Mouse (Mus musculus) heart, embryonic 11.5 days (tissue): ENCODE measurements at regions not wholly inside any gene's neighbourhood (a gene's known extent, or its start where the extent isn't known, plus 50 kb on each side); places are given as distances from the start of the nearest gene placed in this dataset.

ENCODE experiments used
- ATAC-seq: fragments of 200-750 bp; cut with Nextera tagmentation; replicated peaks from 2 replicates; pipeline ENCODE4 v1.8.0; 2017; ENCODE audit warnings: moderate library complexity; ENCODE audit not compliant: insufficient number of reproducible peaks, low FRiP score, low TSS enrichment
- H3K27ac ChIP-seq: fragments of 300-500 bp; sonication (generic); 2 replicates; pipeline ENCODE4 v1.5.1; 2014; ENCODE audit warnings: mild to moderate bottlenecking, low read depth, low read length
- H3K27me3 ChIP-seq: fragments of 300-500 bp; sonication (generic); 2 replicates; pipeline ENCODE4 v1.6.1; 2014; ENCODE audit warnings: mild to moderate bottlenecking, low read length, mixed read lengths; ENCODE audit not compliant: control insufficient read depth, insufficient read depth
- H3K36me3 ChIP-seq: fragments of 300-500 bp; sonication (generic); 2 replicates; pipeline ENCODE4 v1.6.1; 2014; ENCODE audit warnings: mild to moderate bottlenecking, low read length, moderate library complexity, mixed read lengths; ENCODE audit not compliant: control insufficient read depth, insufficient read depth
- H3K4me1 ChIP-seq: fragments of 300-500 bp; sonication (generic); 2 replicates; pipeline ENCODE4 v1.6.1; 2014; ENCODE audit warnings: low read length; ENCODE audit not compliant: control insufficient read depth, insufficient read depth
- H3K4me2 ChIP-seq: fragments of 300-500 bp; sonication (generic); 2 replicates; pipeline ENCODE4 v1.6.1; 2014; ENCODE audit warnings: mild to moderate bottlenecking, moderate library complexity
- H3K4me3 ChIP-seq: fragments of 300-500 bp; sonication (generic); 2 replicates; pipeline ENCODE4 v1.5.1; 2014; ENCODE audit warnings: low read depth, low read length
- H3K9ac ChIP-seq: fragments of 300-500 bp; sonication (generic); 2 replicates; pipeline ENCODE4 v1.6.1; 2014; ENCODE audit warnings: mild to moderate bottlenecking, low read depth, low read length, moderate library complexity
- H3K9me3 ChIP-seq: fragments of 300-500 bp; sonication (generic); replicated peaks from 2 replicates; pipeline ENCODE4 v1.6.1; 2016; ENCODE audit warnings: low read length; ENCODE audit not compliant: control insufficient read depth
- whole genome bisulfite sequencing: fragments of 180-500 bp; shearing (Covaris S2); extraction: QIAGEN DNeasy Blood & Tissue Kit; methylation state at CpG from one replicate; pipeline ENCODE4 v1.1.7; 2014; ENCODE audit not compliant: insufficient replicate concordance; 5-methylcytosine and 5-hydroxymethylcytosine counted together

GRCm38 (mm10) chr7:136443436-136443835 lies 451.0 kb upstream of the Mgmt start:
- Histone ChIP-seq H3K4me2 (no peak overlapping the region), H3K9ac (no peak overlapping the region), H3K27me3 (no peaks in the 10 kb centered on the region), H3K9me3 (no peaks in the 10 kb centered on the region), H3K4me3 (no peak overlapping the region), H3K4me1 (no peaks in the 10 kb centered on the region), H3K27ac (no peak overlapping the region), H3K36me3 (no peaks in the 10 kb centered on the region)
- ATAC-seq = no peak
- WGBS = 69% methylated on average over 2 of the region's 2 CpGs

- no peak overlapping the region for H3K9ac ChIP-seq
- WGBS = 75% methylated on average over 6 of the region's 6 CpGs
- H3K4me2 ChIP-seq = no peak overlapping the region
- no peak for ATAC-seq
- no peak overlapping the region for H3K4me3 ChIP-seq
- H3K9me3 ChIP-seq = no peaks in the 10 kb centered on the region
- H3K27me3 ChIP-seq = no peaks in the 10 kb centered on the region
- peaks cover 4% of the 10 kb centered on the region; the same call in 1 of the 2 replicates for H3K4me1 ChIP-seq
- no peak overlapping the region for H3K27ac ChIP-seq
- H3K36me3 ChIP-seq = no peaks in the 10 kb centered on the region
These were observed 449.3 kb upstream of the Mgmt start for GRCm38 (mm10) chr7:136445091-136445490.

- H3K36me3 ChIP-seq = no peaks in the 10 kb centered on the region
- no peaks in the 10 kb centered on the region for H3K9me3 ChIP-seq
- no peak overlapping the region for H3K27ac ChIP-seq
- H3K4me3 ChIP-seq = no peak overlapping the region
- H3K27me3 ChIP-seq = 0 out of 2 replicates have a peak, but pooled peaks cover 5% of the 10 kb centered on the region
- H3K4me2 ChIP-seq = no peak overlapping the region
- 95% methylated on average over 1 of the region's 1 CpGs for WGBS
- H3K9ac ChIP-seq = no peak overlapping the region
- ATAC-seq = no peak
- peaks cover 4% of the 10 kb centered on the region; the same call in 1 of the 2 replicates for H3K4me1 ChIP-seq
These were observed 445.1 kb upstream of the Mgmt start for GRCm38 (mm10) chr7:136449286-136449685.

DNA sequence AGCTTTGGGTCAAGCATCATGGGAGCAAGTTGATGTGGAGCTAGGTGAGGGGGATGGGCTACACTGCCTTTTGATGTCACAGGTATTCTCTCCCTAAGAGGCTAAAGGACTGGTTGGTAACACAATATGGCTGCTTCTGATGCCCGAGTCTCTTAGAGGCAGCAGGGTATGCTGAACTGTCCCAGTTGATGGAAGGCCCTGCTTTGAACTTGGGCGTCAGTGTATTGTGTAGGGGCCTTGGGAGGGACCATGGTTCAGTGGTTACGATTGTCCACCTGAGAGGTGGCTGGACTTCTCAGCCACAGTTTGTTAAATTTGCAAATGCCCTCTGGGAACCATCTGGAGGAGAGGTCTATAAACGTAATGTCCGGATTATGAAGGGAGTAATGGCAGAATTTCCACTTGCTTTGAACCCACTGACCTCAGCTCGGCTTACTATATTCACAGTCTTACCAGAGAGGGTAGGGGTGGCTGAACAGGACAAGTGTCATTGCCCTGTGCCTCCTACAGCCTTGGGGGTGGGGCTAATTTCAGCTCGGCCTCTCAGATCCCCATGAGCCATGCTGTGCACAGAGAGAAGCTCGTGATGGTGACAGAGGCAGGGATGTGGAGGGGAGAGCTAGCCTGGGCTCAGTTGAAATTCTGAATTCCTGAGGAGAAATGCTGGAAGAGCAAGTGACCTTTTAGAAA lies 442.6 kb upstream of the Mgmt start:
- Histone ChIP-seq H3K27me3 (0 out of 2 replicates have a peak, but pooled peaks cover 5% of the 10 kb centered on the region), H3K4me2 (no peak overlapping the region), H3K4me3 (no peak overlapping the region), H3K9me3 (no peaks in the 10 kb centered on the region), H3K4me1 (peaks cover 4% of the 10 kb centered on the region; the same call in 1 of the 2 replicates), H3K9ac (no peak overlapping the region), H3K27ac (no peak overlapping the region), H3K36me3 (no peaks in the 10 kb centered on the region)
- WGBS = 70% methylated on average over 8 of the region's 8 CpGs
- no peak for ATAC-seq

DNA sequence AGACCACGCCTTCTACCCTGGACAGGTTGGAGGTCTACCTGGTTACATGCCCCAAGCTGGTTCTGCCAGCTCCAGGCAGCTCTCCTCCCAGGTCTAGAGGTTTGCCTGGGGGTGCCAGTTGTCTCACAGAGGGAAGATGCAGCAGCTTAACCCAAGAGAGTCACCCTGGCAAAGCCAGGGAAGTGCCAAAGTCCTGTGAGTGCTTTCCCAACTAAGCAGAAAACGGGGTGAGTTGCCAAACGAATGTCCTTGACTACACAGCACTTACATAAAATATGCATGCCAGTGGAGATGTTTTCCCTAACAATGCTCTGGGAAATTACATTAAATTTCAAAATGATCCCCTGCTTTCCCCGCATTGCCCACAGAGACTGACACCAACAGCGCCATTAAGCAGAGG lies 441.9 kb upstream of the Mgmt start:
- 0 out of 2 replicates have a peak, but pooled peaks cover 5% of the 10 kb centered on the region for H3K27me3 ChIP-seq
- H3K4me2 ChIP-seq = no peak overlapping the region
- no peak overlapping the region for H3K27ac ChIP-seq
- no peak overlapping the region for H3K4me3 ChIP-seq
- 72% methylated on average over 5 of the region's 5 CpGs for WGBS
- H3K9ac ChIP-seq = no peak overlapping the region
- no peaks in the 10 kb centered on the region for H3K9me3 ChIP-seq
- H3K36me3 ChIP-seq = no peaks in the 10 kb centered on the region
- H3K4me1 ChIP-seq = peaks cover 4% of the 10 kb centered on the region
- no peak for ATAC-seq

GRCm38 (mm10) chr7:136457171-136457570 lies 437.2 kb upstream of the Mgmt start:
- H3K36me3 ChIP-seq = no peaks in the 10 kb centered on the region
- WGBS = 34% methylated on average over 7 of the region's 7 CpGs
- H3K9me3 ChIP-seq = no peaks in the 10 kb centered on the region
- H3K9ac ChIP-seq = no peak overlapping the region
- H3K27ac ChIP-seq = no peak overlapping the region
- no peaks in the 10 kb centered on the region; the same call in 1 of the 2 replicates for H3K4me1 ChIP-seq
- no peak for ATAC-seq
- H3K27me3 ChIP-seq = 0 out of 2 replicates have a peak, but pooled peaks cover 5% of the 10 kb centered on the region
- no peak overlapping the region for H3K4me2 ChIP-seq
- no peak overlapping the region for H3K4me3 ChIP-seq

- WGBS = 82% methylated on average over 10 of the region's 10 CpGs
- no peaks in the 10 kb centered on the region for H3K36me3 ChIP-seq
- no peak overlapping the region for H3K9ac ChIP-seq
- no peak overlapping the region for H3K27ac ChIP-seq
- no peak overlapping the region for H3K4me2 ChIP-seq
- no peaks in the 10 kb centered on the region; the same call in 1 of the 2 replicates for H3K4me1 ChIP-seq
- ATAC-seq = no peak
- H3K4me3 ChIP-seq = no peak overlapping the region
- H3K27me3 ChIP-seq = 0 out of 2 replicates have a peak, but pooled peaks cover 3% of the 10 kb centered on the region
- H3K9me3 ChIP-seq = no peaks in the 10 kb centered on the region
These were observed 436.5 kb upstream of the Mgmt start for GRCm38 (mm10) chr7:136457867-136458448.

DNA sequence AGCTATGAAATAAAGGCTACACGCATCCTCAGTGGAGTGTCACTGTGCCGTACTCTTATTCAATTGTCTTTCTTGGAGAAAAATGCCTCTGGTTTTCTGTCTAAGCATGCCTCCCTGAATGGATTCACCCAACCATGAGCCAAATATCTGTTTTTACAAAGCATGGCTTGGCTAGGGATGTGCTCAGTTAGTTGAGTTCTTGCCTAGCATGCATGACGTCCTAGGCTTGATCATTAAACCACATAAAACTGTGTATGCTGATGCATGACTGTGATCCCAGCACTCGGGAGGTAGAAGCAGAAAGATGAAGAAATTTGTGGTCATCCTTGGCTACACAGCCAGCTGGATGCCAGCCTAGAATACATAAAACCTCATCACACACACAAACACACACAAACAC lies 417.3 kb upstream of the Mgmt start:
- H3K27me3 ChIP-seq = no peaks in the 10 kb centered on the region
- H3K27ac ChIP-seq = no peak overlapping the region
- no peaks in the 10 kb centered on the region for H3K4me1 ChIP-seq
- H3K36me3 ChIP-seq = no peaks in the 10 kb centered on the region
- no peaks in the 10 kb centered on the region for H3K9me3 ChIP-seq
- no peak overlapping the region for H3K4me2 ChIP-seq
- no peak for ATAC-seq
- no peak overlapping the region for H3K4me3 ChIP-seq
- H3K9ac ChIP-seq = no peak overlapping the region
- 87% methylated on average over 4 of the region's 4 CpGs for WGBS
